Mouse (Mus musculus) kidney, postnatal 14 days (tissue): ENCODE measurements around the gene Frmd8.

Experiments used
- DNase-seq: peaks from one replicate; pipeline ENCODE4 v3.0.0; 2022; ENCODE audit warnings: mixed read lengths

Gene Frmd8

DNA sequence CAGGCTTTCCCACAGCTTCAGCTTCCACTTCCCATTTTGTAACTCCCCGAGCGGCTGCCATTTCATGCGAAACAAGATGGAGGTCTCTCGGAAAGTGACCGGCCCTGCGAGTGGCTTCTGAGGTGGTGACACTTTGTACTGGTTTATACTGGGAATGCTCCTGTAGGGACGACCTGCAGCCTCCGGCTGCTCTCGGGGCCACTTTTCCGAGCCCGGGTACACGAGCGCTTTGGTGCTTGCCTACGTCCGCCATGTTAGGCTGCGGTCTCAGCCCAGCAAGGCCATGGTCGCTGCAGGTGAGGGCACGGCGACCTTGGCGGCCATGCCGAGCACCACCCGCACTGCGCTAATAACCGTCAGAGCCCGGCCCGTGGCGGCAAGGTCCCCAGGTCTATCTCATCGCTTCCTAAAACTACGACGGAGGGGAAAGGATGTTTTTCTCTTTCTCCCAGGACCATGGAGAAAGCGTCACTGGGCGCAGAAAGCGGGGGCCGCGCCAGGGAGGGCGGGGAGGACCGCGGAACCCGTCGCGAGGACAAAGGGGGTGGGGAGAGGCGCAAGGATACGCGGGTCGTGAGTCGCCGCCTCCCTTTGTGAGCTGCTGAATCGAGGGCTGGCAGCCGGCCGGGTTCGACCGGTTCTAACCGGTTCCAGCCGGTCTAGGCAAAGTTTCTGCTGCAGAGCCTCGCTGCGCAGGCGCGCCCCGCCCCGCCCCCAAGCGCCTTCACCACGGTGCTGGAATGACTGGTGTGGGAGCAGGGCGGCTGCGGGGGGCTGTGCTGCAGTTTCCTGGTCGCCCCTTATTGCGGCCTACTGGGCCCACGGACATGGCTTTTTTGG is 71.8 kb downstream of the Frmd8 start:
- peak; percentile 100 for DNase-seq

DNA sequence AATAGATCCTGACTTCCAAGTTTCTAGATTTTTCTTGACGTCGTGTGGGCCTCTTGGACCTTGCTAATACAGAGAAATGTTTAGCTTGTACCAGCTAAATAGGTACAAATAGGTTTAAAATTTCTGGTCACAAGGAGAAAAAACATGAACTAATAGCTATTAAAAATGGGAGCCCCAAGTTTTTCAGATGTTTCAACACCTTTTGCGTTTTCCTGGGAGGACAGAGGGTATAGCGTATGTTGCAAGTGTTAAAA is 72.4 kb downstream of the Frmd8 start:
- no peak for DNase-seq

DNA sequence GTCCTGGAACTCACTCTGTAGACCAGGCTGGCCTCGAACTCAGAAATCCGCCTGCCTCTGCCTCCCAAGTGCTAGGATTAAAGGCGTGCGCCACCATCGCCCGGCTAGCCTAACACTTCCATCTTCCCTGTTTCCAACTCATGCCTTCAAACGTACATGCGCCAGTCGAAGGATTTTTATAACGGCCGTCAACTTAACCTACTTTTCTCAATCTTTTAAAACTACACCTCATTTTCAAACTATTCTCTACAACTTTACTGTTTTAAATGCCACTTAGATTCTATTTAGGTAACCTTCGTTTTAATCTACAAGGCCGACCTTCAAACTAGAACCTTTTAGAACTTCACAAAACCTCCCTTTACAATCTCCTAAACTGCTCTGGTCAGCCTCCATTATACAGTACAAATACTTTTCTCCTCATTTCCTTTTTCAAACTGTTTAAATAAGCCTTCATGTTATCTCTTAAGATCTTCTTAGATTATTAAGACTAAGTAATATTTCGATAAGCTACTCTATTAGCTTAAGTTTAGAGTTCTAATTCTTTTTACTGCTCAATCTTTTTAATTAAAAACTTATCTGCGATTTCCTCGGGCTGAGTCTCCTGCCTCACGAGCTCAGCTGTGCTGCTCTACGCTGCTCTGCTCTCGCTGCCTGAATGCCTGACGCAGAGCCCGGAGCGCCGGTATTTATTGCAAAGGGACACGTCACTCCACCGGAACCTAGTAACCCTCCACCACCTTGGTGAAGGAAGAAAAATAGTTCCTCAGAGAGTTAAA is 72.9 kb downstream of the Frmd8 start:
- peak; percentile 97 for DNase-seq

DNA sequence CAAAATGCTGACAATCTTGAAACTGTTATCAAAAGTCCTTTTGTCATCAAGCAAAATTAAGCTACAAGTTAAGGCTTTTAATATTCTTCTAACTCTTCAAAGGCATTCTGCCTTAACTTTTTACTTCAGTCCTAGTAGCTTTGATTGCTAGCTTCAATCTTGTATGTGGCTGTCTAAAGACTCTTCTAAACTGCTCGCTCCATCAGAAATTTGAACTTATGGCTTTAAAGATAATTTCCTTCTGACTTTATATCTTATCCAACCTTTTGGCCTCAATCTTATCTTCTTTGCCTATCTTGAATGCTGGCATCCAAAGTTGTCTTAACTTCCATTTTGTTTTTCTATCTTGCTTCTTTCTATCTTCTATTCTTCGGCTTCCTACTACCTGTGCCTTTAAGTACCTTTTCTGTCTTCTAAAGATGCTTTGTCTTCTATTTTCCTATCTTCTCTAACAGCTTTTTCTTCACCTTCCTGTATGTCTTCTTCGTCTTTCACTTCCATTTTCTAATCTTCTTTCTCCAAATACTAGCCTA is 73.6 kb downstream of the Frmd8 start:
- DNase-seq: no peak

DNA sequence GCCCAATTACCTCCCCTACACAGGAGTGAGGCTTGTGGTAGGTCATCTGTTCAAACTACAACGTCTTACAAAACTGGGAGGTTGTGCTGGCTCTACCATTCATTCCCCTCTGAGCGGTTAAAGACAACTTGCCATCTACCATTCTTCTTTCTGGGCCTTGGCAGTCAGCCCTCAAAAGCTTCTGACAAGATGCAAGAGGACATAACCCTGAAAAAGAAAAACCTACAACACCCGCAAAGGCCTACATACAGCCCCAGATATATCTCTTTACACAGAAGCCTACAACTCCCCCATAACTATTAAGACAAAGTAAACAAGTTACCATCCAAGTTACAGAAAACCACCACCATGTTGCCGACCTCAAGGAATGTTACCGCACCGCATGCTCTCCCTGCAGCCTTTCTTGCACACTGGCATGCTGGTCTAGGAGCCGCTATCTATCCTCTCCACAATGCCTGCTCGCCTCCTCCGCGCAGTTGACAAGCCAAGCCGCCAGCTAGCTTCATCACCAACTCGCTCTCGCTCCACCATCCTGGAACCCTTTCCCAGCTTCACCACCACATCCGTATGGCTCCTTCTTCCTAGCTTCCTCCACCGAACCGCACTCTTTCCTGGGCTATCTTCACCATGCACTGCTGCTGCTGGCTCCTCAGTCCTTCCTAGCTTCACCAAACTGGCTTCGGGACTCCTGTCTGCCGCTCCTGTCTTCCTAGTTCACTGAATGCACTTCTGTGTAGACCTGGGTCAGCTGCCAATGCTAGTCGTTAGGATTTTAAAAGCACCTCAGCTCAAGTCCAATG is 74.2 kb downstream of the Frmd8 start:
- no peak for DNase-seq

DNA sequence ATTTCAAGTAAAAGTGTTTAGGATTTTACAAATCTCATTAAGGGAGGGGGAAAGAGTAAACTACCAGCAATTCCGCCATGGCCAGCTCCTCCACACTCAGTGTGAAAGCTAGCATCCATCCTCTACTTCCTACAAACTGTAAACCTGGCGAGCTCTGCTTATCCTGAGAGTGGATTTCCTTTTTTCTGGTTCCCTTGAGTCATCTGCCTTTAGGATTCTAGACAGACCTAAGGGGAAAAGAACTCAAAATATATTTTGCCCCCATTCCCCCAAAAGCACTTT is 74.8 kb downstream of the Frmd8 start:
- DNase-seq: no peak
